Mouse (Mus musculus) B cell, adult (primary cell): Measurements from ENCODE around the gene Pias3. TPM values are rescaled to one million over a fixed set of nuclear protein-coding genes. Genes with fewer than 3 reads are reported as not detected.

Experiments used
- total RNA-seq: library from RNA; stranded (reverse); gene quantifications from 4 replicates; pipeline ENCODE4 v1.2.4, GENCODE M21; 2023; ENCODE audit not compliant: inconsistent age

Pias3 gene
- total RNA-seq = 36.7 to 42.8 TPM (median 39.4 TPM) in 4 replicates

GRCm38 (mm10) chr3:96696198-96696765, at the start of gene Pias3:
Gene Pias3 (plus strand): TSS chr3:96696384.

GRCm38 (mm10) chr3:96669727-96670468, 26.3 kb upstream of the Pias3 start, which contains the start of gene Ankrd35:
Gene Ankrd35 (plus strand): TSS chr3:96670131.

GRCm38 (mm10) chr3:96707903-96708683, 11.9 kb downstream of the Pias3 start, which contains the start of gene Nudt17:
Gene Nudt17 (minus strand): TSS chr3:96708562.

GRCm38 (mm10) chr3:96727343-96727827, 31.2 kb downstream of the Pias3 start, which contains the start of the genes Polr3c and Rnf115:
Gene Polr3c (minus strand): TSS chr3:96727628.
Gene Rnf115 (plus strand): TSS chr3:96727664.

Other genes with a start within 250 kb of the Pias3 start
- gene BC107364, start 244.1 kb upstream of the Pias3 start, total RNA-seq = not detected in 4 replicates
- not detected in 4 replicates for gene Hfe2, start 171.2 kb upstream of the Pias3 start, total RNA-seq
- gene Txnip, start 138.4 kb upstream of the Pias3 start, total RNA-seq = 694 to 799 TPM (median 724 TPM) in 4 replicates
- gene Gm16253, start 119.4 kb upstream of the Pias3 start, total RNA-seq = 1.1 TPM in 1 of 4 replicates, not detected in the others
- gene Polr3gl, start 102.2 kb upstream of the Pias3 start, total RNA-seq = 29.5 to 38.6 TPM (median 30.7 TPM) in 4 replicates
- gene Ankrd34a, start 99.7 kb upstream of the Pias3 start, total RNA-seq = not detected in 4 replicates
- 0.32 to 0.42 TPM (median 0.38 TPM) in 4 replicates for gene Lix1l, start 95.2 kb upstream of the Pias3 start, total RNA-seq
- gene Rbm8a, start 66.5 kb upstream of the Pias3 start, total RNA-seq = 89.8 to 108 TPM (median 92.8 TPM) in 4 replicates
- 21.1 to 26.9 TPM (median 23.2 TPM) in 4 replicates for gene Pex11b, start 61.0 kb upstream of the Pias3 start, total RNA-seq
- gene Gm42957, start 60.9 kb upstream of the Pias3 start, total RNA-seq = 0.15 TPM in 1 of 4 replicates, not detected in the others
- 1.7 to 3.0 TPM (median 2.6 TPM) in 4 replicates for gene Itga10, start 50.8 kb upstream of the Pias3 start, total RNA-seq
- gene Ankrd35, start 26.3 kb upstream of the Pias3 start, total RNA-seq = 0.19 TPM in 1 of 4 replicates, not detected in the others
- gene Nudt17, start 12.2 kb downstream of the Pias3 start, total RNA-seq = 0.67 to 1.3 TPM (median 0.94 TPM) in 4 replicates
- gene Polr3c, start 31.2 kb downstream of the Pias3 start, total RNA-seq = 53.3 to 59.5 TPM (median 55.8 TPM) in 4 replicates
- 50.2 to 61.3 TPM (median 53.4 TPM) in 4 replicates for gene Rnf115, start 31.3 kb downstream of the Pias3 start, total RNA-seq
- not detected in 4 replicates for gene Pdzk1, start 132.9 kb downstream of the Pias3 start, total RNA-seq
- 0.99 to 2.1 TPM (median 1.3 TPM) in 4 replicates for gene Cd160, start 133.0 kb downstream of the Pias3 start, total RNA-seq
- not detected in 4 replicates for gene Gja5, start 208.3 kb downstream of the Pias3 start, total RNA-seq
- 17.1 to 19.4 TPM (median 18.4 TPM) in 4 replicates for gene Gpr89, start 209.0 kb downstream of the Pias3 start, total RNA-seq
- gene Gja8, start 229.6 kb downstream of the Pias3 start, total RNA-seq = not detected in 4 replicates